In the genomic region with DNA sequence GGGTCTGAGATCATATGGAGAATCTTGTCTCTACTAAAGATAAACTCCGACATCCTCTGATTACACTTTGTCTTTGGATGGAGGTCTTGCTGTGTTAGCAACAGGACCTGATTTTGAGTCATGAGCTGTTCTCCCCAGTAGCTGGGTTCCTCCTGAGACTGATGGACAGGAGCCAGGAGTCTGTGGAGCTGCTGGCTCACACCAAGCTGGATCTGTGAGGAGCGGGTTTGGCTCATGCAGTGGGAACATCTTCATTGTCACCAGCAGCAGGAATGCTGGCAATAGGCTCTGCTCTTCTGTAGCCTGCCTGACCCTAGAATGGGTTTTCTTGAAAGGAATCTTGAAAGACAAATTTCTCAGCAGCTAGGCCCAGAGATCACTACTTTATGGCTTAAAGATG, we compare ENCODE assay signal across 16 mouse cellular contexts.
DNase-seq lines count a peak whose midpoint lies in the region; ATAC-seq and TF ChIP-seq lines count a peak whose summit lies in the region.
"Had no signal": no experiment of that assay in that cellular context is flagged by ENCODE, and none has a peak within 500 bp of the region (broad histone marks: within the 10 kb centered on the region; RNA-seq: fewer than 3 reads in every experiment).

No protein-coding gene starts in this region.

- H3K36me3 ChIP-seq in lung, postnatal 0 days (ENCODE audit: insufficient read depth, low read length) = no peaks in the 10 kb centered on the region
- H3K36me3 ChIP-seq: heart, embryonic 10.5 days; neural tube, embryonic 12.5 days had no signal

- no peak overlapping the region for H3K4me2 ChIP-seq in lung, postnatal 0 days (replicated peaks; ENCODE audit: low read depth, low read length)
- H3K4me2 ChIP-seq: neural tube, embryonic 12.5 days had no signal

- H3K9me3 ChIP-seq in lung, postnatal 0 days (ENCODE audit: low read length) = no peaks in the 10 kb centered on the region
- H3K9me3 ChIP-seq: heart, embryonic 10.5 days; neural tube, embryonic 12.5 days had no signal

- no peak overlapping the region for H3K9ac ChIP-seq in lung, postnatal 0 days (replicated peaks; ENCODE audit: low read depth)
- H3K9ac ChIP-seq: liver, embryonic 14.5 days; neural tube, embryonic 12.5 days had no signal

- no peak for DNase-seq in frontal cortex, postnatal 25 days (ENCODE audit: low spot score in 2 of 2)
- DNase-seq in lung, postnatal 10 days = peak; percentile 64
- DNase-seq in lung, postnatal 0 days (ENCODE audit: low spot score) = no peak
- peak; percentile 25 for DNase-seq in cerebellum, adult 8-10 months
- DNase-seq in right cerebral cortex, postnatal 14 days = peak; percentile 34
- DNase-seq in adrenal gland, postnatal 4 days (ENCODE audit: low spot score in 2 of 2) = no peak
- DNase-seq: heart, postnatal 4 days; thymus, adult 2 months had no signal

- no peak overlapping the region for H3K27ac ChIP-seq in lung, postnatal 0 days (ENCODE audit: low read length)
- H3K27ac ChIP-seq: heart, embryonic 10.5 days; liver, embryonic 14.5 days; neural tube, embryonic 12.5 days had no signal

- no peak for TF ChIP-seq EP300 in lung, postnatal 0 days (IDR thresholded peaks at IDR 0.05)

- ATAC-seq in frontal cortex, adult (ENCODE audit: low TSS enrichment) = peak; percentile 65; the same call in 1 of the 2 replicates
- ATAC-seq in lung, postnatal 0 days = no peak
- no peak for ATAC-seq in activated CD4-positive, CD25-positive, alpha-beta regulatory T cell, adult 4 months
- ATAC-seq: inflammation-experienced regulatory T-cells, adult 6 months; midbrain, embryonic 16.5 days had no signal

- H3K4me3 ChIP-seq in lung, postnatal 0 days (ENCODE audit: low read depth, low read length) = no peak overlapping the region
- H3K4me3 ChIP-seq: heart, embryonic 10.5 days; neural tube, embryonic 12.5 days had no signal

- WGBS in lung, postnatal 0 days = 74% methylated on average over 2 of the region's 2 CpGs

- H3K27me3 ChIP-seq in lung, postnatal 0 days (replicated peaks; ENCODE audit: insufficient read depth, low read length) = no peaks in the 10 kb centered on the region
- H3K27me3 ChIP-seq: CH12.LX; neural tube, embryonic 12.5 days had no signal

- no peak for TF ChIP-seq CTCF in lung, postnatal 0 days (IDR thresholded peaks at IDR 0.05)

- no peaks in the 10 kb centered on the region for H3K4me1 ChIP-seq in lung, postnatal 0 days (ENCODE audit: insufficient read depth, low read depth, low read length)
- H3K4me1 ChIP-seq: neural tube, embryonic 12.5 days had no signal

Comparison
In these comparisons a context has a peak if more than half of its experiments do, and no peak if none do; other contexts are left out.
1. DNase-seq: peak in lung, postnatal 10 days (single experiment), cerebellum, adult 8-10 months (single experiment) and right cerebral cortex, postnatal 14 days (single experiment); none in frontal cortex, postnatal 25 days (0 of 2), lung, postnatal 0 days (single experiment) and adrenal gland, postnatal 4 days (0 of 2).